Mouse (Mus musculus) liver, postnatal 0 days (tissue): ENCODE data around the gene Prr5l.

Source experiments
- CTCF ChIP-seq: sonication (generic); IDR thresholded peaks from 2 replicates; pipeline ENCODE4 v1.5.1; 2016; ENCODE audit warnings: antibody characterized with exemption, low read depth
- EP300 ChIP-seq: IDR thresholded peaks from 2 replicates; pipeline ENCODE4 v1.6.1; 2016; ENCODE audit warnings: antibody characterized with exemption, low read depth, mild to moderate bottlenecking

DNA sequence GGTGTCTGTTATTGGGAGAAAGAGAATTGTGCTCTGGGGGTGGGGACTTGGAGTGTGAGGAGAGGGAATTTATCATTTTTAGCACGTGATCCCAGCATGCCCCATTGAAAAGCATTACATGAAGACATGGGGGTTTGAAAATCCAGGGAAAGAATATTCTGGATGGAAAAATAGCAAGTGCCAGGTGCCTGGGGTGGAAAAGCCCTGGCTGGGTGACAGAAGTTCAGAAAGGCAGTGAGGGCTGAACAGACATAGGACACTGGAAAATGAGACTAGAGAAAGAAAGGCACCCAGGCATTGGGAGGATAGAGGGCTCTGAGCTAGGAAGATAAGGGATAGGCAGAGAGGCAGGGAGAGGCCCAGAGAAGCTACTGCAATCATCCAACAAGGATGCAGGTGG lies 62.0 kb downstream of the Prr5l start:
- no peak for TF ChIP-seq CTCF
- no peak for TF ChIP-seq EP300
